Mouse (Mus musculus) liver, postnatal 0 days (tissue): ENCODE results near the gene Wdr25. TPM values are rescaled to one million over a fixed set of nuclear protein-coding genes. Genes with fewer than 3 reads are reported as not detected.

ENCODE experiments used
- ATAC-seq: fragments of 200-750 bp; cut with Nextera tagmentation; 2 replicates; pipeline ENCODE4 v1.8.0; 2017; ENCODE audit warnings: mild to moderate bottlenecking, moderate library complexity
- DNase-seq: peaks from one replicate; pipeline ENCODE4 v3.0.0-alpha.2; 2016
- H3K27ac ChIP-seq: fragments of 300-500 bp; sonication (generic); 2 replicates; pipeline ENCODE4 v1.5.1; 2014; ENCODE audit warnings: antibody characterized with exemption, moderate library complexity, mild to moderate bottlenecking, low read depth
- H3K27me3 ChIP-seq: fragments of 300-500 bp; sonication (generic); 2 replicates; pipeline ENCODE4 v1.6.1; 2014; ENCODE audit warnings: low read length, control low read depth, mixed read lengths; ENCODE audit not compliant: insufficient read depth
- H3K36me3 ChIP-seq: fragments of 300-500 bp; sonication (generic); replicated peaks from 2 replicates; pipeline ENCODE4 v1.6.1; 2014; ENCODE audit warnings: mild to moderate bottlenecking, control low read depth, low read length, moderate library complexity, mixed read lengths; ENCODE audit not compliant: insufficient read depth
- H3K4me1 ChIP-seq: fragments of 300-500 bp; sonication (generic); 2 replicates; pipeline ENCODE4 v1.6.1; 2014; ENCODE audit warnings: antibody characterized with exemption, mild to moderate bottlenecking, control low read depth; ENCODE audit not compliant: insufficient read depth
- H3K4me2 ChIP-seq: fragments of 300-500 bp; sonication (generic); 2 replicates; pipeline ENCODE4 v1.6.1; 2014; ENCODE audit warnings: low read depth, mild to moderate bottlenecking, low read length, moderate library complexity, mixed read lengths
- H3K4me3 ChIP-seq: fragments of 300-500 bp; sonication (generic); 2 replicates; pipeline ENCODE4 v1.5.1; 2014; ENCODE audit warnings: low read depth, low read length
- H3K9ac ChIP-seq: fragments of 300-500 bp; sonication (generic); replicated peaks from 2 replicates; pipeline ENCODE4 v1.6.1; 2014; ENCODE audit warnings: mild to moderate bottlenecking, moderate library complexity
- H3K9me3 ChIP-seq: fragments of 300-500 bp; sonication (generic); 2 replicates; pipeline ENCODE4 v1.6.1; 2016; ENCODE audit warnings: mild to moderate bottlenecking, control low read depth, low read length, mixed read lengths
- CTCF ChIP-seq: sonication (generic); IDR thresholded peaks from 2 replicates; pipeline ENCODE4 v1.5.1; 2016; ENCODE audit warnings: antibody characterized with exemption, low read depth
- EP300 ChIP-seq: IDR thresholded peaks from 2 replicates; pipeline ENCODE4 v1.6.1; 2016; ENCODE audit warnings: antibody characterized with exemption, low read depth, mild to moderate bottlenecking
- WGBS: fragments of 180-500 bp; shearing (Covaris S2); extraction: QIAGEN DNeasy Blood & Tissue Kit; methylation state at CpG from one replicate; pipeline ENCODE4 v1.1.7; 2014; ENCODE audit not compliant: insufficient replicate concordance; 5-methylcytosine and 5-hydroxymethylcytosine counted together
- polyA plus RNA-seq: library from polyadenylated mRNA; unstranded; fragments of >200 nt; fragmentation: Nextera tagmentation; extraction: Ambion mirVana; gene quantifications from 2 replicates; pipeline ENCODE4 v1.2.1, GENCODE M21; 2015

Gene Wdr25
- polyA plus RNA-seq, 1 experiment from 2014 or later, result 2.6 TPM

GRCm38 (mm10) chr12:108902940-108903339, 9.5 kb downstream of the Wdr25 start:
- TF ChIP-seq CTCF (peak; percentile 91), EP300 (no peak)

DNA sequence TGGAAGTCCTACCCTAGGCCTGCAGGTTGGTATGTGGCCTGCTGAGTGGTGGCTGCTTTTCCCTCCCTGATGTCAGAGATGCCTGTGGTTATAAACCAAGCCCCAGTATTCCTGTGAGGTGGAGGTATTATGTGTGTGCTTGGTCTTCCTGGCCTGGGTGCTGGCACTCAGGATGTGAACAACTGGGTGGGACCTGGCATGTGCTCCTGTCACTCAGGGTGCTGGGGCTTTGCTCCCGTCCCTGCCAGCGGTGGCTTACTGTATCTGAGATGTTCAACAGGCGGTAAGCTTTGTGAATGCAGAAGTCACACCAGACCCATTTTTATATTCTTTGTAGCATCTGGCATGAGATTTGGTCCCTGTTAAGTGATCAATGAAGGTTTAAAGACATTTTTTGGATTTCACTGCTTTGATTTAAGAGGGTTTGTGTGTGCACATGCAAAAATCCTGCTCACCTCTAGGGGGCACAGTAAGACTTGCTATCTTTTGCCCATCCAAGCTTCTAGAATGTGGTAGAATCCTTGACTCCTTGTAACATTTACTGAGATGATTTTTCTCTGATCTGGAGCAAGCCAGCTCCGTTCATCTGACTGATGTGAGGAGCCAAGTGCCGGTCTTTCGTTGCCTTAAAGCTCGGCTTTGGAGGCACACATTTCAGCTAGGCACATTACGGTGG, 10.3 kb downstream of the Wdr25 start:
- 86% methylated on average over 8 of the region's 8 CpGs for WGBS
- H3K9ac ChIP-seq, result no peak overlapping the region
- ATAC-seq (no peak), DNase-seq (peak; percentile 50)
- TF ChIP-seq EP300 (no peak), CTCF (peak; percentile 74)
- no peaks in the 10 kb centered on the region for H3K9me3 ChIP-seq
- H3K4me3 ChIP-seq, result no peak overlapping the region
- H3K36me3 ChIP-seq, result no peaks in the 10 kb centered on the region; the same call in 1 of the 2 replicates
- no peaks in the 10 kb centered on the region for H3K27me3 ChIP-seq
- H3K27ac ChIP-seq, result no peak overlapping the region
- H3K4me1 ChIP-seq, result no peaks in the 10 kb centered on the region
- no peak overlapping the region for H3K4me2 ChIP-seq

More at GRCm38 (mm10) chr12:108902940-108903339, 9.5 kb downstream of the Wdr25 start:
- Histone ChIP-seq H3K9me3 (no peaks in the 10 kb centered on the region), H3K4me3 (no peak overlapping the region), H3K4me2 (no peak overlapping the region), H3K4me1 (no peaks in the 10 kb centered on the region), H3K36me3 (no peaks in the 10 kb centered on the region; the same call in 1 of the 2 replicates), H3K9ac (no peak overlapping the region), H3K27ac (no peak overlapping the region), H3K27me3 (no peaks in the 10 kb centered on the region)
- DNase-seq, result peak; percentile 69
- 30% methylated on average over 8 of the region's 8 CpGs for WGBS
- ATAC-seq, result peak; percentile 74

GRCm38 (mm10) chr12:108904276-108904653, 10.8 kb downstream of the Wdr25 start:
- DNase-seq, result no peak

DNA sequence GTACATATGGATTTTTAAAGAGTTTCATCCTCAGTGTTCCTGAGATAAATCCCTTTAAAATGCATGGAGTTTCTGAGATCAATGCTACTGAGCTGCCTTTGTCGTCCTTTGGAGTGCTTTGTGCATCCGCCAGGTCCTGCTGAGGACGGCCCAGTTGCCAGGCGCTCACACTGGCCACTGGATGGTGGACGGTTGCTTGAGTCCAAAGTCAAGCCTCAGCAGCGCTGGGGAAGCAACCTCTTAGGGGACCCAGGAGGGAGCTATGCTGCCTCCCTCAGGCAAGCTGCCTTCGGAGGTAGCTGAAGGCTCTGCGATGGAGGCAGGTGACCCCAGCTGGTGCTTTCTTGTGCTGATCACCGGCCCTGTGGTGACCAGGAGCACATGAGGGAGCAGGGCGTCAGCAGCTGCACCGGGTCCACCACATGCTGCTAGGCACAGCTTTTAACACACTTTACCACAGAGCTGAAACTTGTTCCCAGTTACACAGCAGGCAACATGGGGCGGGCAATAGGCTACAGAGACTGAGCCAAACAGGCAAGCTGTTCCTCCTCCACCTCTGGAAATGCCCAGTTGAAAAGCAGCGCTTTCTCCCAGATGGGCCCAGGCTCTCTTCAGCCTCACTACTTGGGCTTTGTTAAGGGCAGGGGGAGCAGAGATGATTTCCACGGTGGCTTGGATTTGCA, 12.3 kb downstream of the Wdr25 start:
- H3K36me3 ChIP-seq, result no peaks in the 10 kb centered on the region
- ATAC-seq (no peak), DNase-seq (no peak)
- no peaks in the 10 kb centered on the region for H3K9me3 ChIP-seq
- no peak overlapping the region for H3K9ac ChIP-seq
- no peak overlapping the region for H3K4me2 ChIP-seq
- H3K27ac ChIP-seq, result no peak overlapping the region
- TF ChIP-seq EP300 (no peak), CTCF (no peak)
- 70% methylated on average over 14 of the region's 14 CpGs for WGBS
- no peaks in the 10 kb centered on the region for H3K27me3 ChIP-seq
- no peak overlapping the region for H3K4me3 ChIP-seq
- no peaks in the 10 kb centered on the region for H3K4me1 ChIP-seq

More at GRCm38 (mm10) chr12:108904276-108904653, 10.8 kb downstream of the Wdr25 start:
- Histone ChIP-seq H3K36me3 (no peaks in the 10 kb centered on the region), H3K27ac (no peak overlapping the region), H3K4me1 (no peaks in the 10 kb centered on the region), H3K4me2 (no peak overlapping the region), H3K9ac (no peak overlapping the region), H3K27me3 (no peaks in the 10 kb centered on the region), H3K9me3 (no peaks in the 10 kb centered on the region), H3K4me3 (no peak overlapping the region)
- TF ChIP-seq CTCF, result no peak
- TF ChIP-seq EP300, result no peak
- WGBS, result 74% methylated on average over 8 of the region's 8 CpGs
- no peak for ATAC-seq

DNA sequence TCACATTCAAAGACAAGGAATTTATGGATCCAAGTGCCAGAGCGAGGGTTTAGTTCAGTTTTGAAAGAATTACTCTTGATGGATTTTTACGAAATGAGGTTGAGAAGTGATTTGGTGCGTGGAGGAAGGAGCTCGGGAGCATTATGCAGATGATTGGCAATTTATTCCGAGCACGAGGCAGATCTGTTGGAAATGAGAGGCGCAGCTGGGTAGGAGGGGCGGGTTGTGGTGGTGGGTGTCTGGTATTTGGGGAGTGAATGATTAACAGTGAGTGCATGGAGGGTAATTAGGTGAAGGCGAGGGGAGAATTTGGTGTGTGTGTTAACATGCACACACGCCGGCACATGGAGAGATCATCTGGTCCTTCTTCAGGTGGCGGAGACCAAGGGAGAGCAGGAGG, 13.0 kb downstream of the Wdr25 start:
- 81% methylated on average over 12 of the region's 12 CpGs for WGBS
- Histone ChIP-seq H3K36me3 (no peaks in the 10 kb centered on the region), H3K4me2 (no peak overlapping the region), H3K27ac (no peak overlapping the region), H3K27me3 (no peaks in the 10 kb centered on the region), H3K9me3 (no peaks in the 10 kb centered on the region), H3K4me3 (no peak overlapping the region), H3K4me1 (no peaks in the 10 kb centered on the region), H3K9ac (no peak overlapping the region)
- ATAC-seq, result no peak
- no peak for TF ChIP-seq CTCF
- no peak for TF ChIP-seq EP300
- DNase-seq, result no peak

DNA sequence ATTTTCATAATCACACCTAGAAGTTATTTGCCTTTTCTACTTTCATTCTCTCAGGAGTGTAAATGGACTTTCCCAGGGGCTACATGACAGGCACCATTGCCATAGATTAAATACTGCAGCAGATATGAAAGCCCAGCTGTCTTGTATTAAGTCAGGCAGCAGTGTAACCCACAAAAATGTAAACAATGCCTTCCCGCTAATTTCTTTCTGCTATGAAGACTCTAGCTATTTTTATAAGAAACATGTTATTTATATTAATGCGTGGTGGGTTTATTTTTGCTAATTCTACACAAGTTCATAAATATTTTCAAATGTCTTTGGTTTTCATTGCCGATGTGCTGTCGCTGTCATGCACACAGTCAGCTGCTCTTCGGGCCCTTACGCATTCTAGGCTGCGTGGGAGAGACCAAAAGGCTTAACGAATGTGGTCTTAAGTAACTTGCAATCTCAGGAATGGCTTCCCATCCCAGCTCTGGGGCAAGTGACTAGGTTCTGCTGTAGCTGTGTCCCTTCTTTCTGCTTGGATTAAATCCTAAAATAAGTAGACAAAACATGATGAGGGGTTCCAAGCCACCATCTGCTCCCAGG, 16.5 kb downstream of the Wdr25 start:
- H3K9ac ChIP-seq, result no peak overlapping the region

More for the DNA sequence above, 16.5 kb downstream of the Wdr25 start:
- Histone ChIP-seq H3K4me3 (no peak overlapping the region), H3K9me3 (no peaks in the 10 kb centered on the region), H3K4me2 (no peak overlapping the region), H3K27me3 (no peaks in the 10 kb centered on the region), H3K4me1 (peaks cover 8% of the 10 kb centered on the region), H3K27ac (no peak overlapping the region), H3K36me3 (no peaks in the 10 kb centered on the region)
- WGBS, result 84% methylated on average over 8 of the region's 8 CpGs
- DNase-seq, result no peak
- ATAC-seq, result no peak
- no peak for TF ChIP-seq CTCF
- no peak for TF ChIP-seq EP300
